Mouse (Mus musculus): ENCODE results near the gene Htra3. TPM values are rescaled to one million over a fixed set of nuclear protein-coding genes. Genes with fewer than 3 reads are reported as not detected.

Gene Htra3
- polyA plus RNA-seq, 1 experiment from 2014 or later = 22.4 TPM

DNA sequence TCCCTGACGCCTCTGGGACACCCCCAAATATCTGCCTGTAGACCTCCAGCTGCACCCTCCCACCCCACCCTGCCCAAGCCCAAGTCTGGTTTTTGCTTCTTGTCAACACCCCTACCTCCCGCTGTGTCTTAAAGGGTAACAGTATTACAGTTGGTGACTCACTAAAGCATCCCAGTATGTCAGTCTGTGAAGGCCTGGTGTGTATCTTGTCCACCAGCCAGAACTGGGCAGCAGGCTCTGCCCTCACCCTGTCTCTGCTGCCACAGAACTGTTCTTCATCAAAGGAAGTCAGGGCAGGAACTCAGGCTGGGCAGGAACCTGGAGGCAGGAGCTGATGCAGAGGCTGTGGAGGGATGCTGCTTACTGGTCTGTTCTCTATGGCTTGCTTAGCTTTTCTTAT lies 53.2 kb downstream of the Htra3 start:
- H3K9ac ChIP-seq (ENCODE audit: low read depth, low read length) = no peak overlapping the region
- H3K4me3 ChIP-seq (replicated peaks; ENCODE audit: low read depth, low read length) = no peak overlapping the region
- H3K9me3 ChIP-seq (replicated peaks; ENCODE audit: low read length) = no peaks in the 10 kb centered on the region
- H3K4me1 ChIP-seq (replicated peaks; ENCODE audit: insufficient read depth, low read length) = no peaks in the 10 kb centered on the region
- H3K4me2 ChIP-seq (ENCODE audit: low read length) = no peak overlapping the region
- H3K27me3 ChIP-seq (ENCODE audit: insufficient read depth, low read length) = no peaks in the 10 kb centered on the region
- no peak for DNase-seq (ENCODE audit: low spot score)
- TF ChIP-seq CTCF (IDR thresholded peaks at IDR 0.05; ENCODE audit: low read depth) = no peak
- no peak for ATAC-seq (replicated peaks; ENCODE audit: low FRiP score, low read depth)
- no peaks in the 10 kb centered on the region for H3K36me3 ChIP-seq (ENCODE audit: insufficient read depth, low read length)
- 94% methylated on average over 2 of the region's 2 CpGs for WGBS
- no peak overlapping the region for H3K27ac ChIP-seq

DNA sequence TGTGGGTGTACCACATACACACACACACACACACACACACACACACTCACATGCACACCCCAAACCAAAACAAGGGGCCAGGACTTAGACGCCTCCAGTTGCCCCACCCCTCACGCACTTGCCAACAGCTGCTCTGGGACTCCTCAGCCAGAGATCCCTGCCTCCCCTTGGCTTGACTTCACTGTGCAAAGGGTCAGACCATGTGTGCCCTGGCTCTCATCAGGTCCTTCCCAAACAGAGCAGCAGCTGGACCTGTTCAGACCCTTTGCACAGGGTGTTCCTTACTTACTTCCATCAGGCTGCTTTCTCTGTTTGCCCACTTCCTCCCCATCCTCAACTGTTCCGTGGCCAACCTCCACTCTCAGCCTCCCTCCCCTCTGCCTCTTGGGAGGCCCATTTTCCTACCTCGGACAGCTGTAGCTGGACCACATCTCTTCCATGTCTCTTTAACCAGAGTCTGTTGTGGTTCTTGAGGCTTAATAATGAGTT lies 54.8 kb downstream of the Htra3 start:
- Histone ChIP-seq H3K9me3 (replicated peaks; ENCODE audit: low read length) (no peaks in the 10 kb centered on the region), H3K36me3 (ENCODE audit: insufficient read depth, low read length) (no peaks in the 10 kb centered on the region), H3K9ac (ENCODE audit: low read depth, low read length) (no peak overlapping the region), H3K4me3 (replicated peaks; ENCODE audit: low read depth, low read length) (no peak overlapping the region), H3K27me3 (ENCODE audit: insufficient read depth, low read length) (no peaks in the 10 kb centered on the region), H3K4me1 (replicated peaks; ENCODE audit: insufficient read depth, low read length) (no peaks in the 10 kb centered on the region), H3K4me2 (ENCODE audit: low read length) (no peak overlapping the region), H3K27ac (no peak overlapping the region)
- no peak for ATAC-seq (replicated peaks; ENCODE audit: low FRiP score, low read depth)
- no peak for TF ChIP-seq CTCF (IDR thresholded peaks at IDR 0.05; ENCODE audit: low read depth)
- peak; percentile 16 for DNase-seq (ENCODE audit: low spot score)
- 57% methylated on average over 4 of the region's 4 CpGs for WGBS

DNA sequence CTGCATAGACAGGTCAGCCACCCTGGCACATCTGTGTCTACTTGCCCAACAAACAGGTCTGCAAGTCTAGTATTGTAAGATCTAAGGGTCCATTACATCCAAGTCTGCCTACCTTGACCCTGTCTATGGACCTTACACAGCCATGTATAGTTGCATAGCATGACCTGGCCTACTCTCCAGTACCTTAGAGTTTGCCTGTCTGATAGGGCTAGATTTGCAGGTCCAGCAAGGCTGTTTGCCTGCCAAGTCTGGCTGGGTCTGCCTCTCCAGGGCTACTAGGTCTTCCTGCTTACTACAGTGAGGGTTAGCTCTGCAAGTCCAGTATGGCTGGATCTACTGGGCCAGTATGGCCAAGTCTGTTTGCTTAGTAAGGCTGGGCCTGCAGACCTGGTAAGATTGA lies 55.8 kb downstream of the Htra3 start:
- H3K27me3 ChIP-seq (ENCODE audit: insufficient read depth, low read length) = no peaks in the 10 kb centered on the region
- H3K4me1 ChIP-seq (replicated peaks; ENCODE audit: insufficient read depth, low read length) = no peaks in the 10 kb centered on the region
- no peak overlapping the region for H3K27ac ChIP-seq
- H3K9ac ChIP-seq (ENCODE audit: low read depth, low read length) = no peak overlapping the region
- no peaks in the 10 kb centered on the region for H3K36me3 ChIP-seq (ENCODE audit: insufficient read depth, low read length)
- no peak overlapping the region for H3K4me2 ChIP-seq (ENCODE audit: low read length)
- H3K4me3 ChIP-seq (replicated peaks; ENCODE audit: low read depth, low read length) = no peak overlapping the region
- DNase-seq (ENCODE audit: low spot score) = no peak
- TF ChIP-seq CTCF (IDR thresholded peaks at IDR 0.05; ENCODE audit: low read depth) = no peak
- H3K9me3 ChIP-seq (replicated peaks; ENCODE audit: low read length) = no peaks in the 10 kb centered on the region
- no peak for ATAC-seq (replicated peaks; ENCODE audit: low FRiP score, low read depth)

DNA sequence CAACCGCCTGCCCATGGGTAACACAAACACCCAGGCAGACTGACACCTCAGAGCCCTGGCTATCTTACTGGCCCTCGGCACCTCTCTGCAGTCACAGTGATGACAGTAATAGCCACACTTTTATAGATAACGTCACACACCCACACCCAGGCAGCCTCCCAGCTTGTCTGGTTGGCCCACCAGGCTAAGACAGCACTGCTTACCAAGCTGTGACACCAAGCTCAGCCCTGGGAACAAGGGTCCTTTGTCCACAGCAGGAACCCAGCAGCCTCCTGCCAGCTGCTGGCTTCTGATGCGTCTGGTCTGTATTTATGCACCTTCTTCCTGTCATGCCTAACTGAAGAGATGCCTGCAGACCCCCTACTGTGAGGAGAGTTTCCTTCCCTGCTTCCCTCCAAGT lies 58.5 kb downstream of the Htra3 start:
- Histone ChIP-seq H3K36me3 (ENCODE audit: insufficient read depth, low read length) (no peaks in the 10 kb centered on the region), H3K27me3 (ENCODE audit: insufficient read depth, low read length) (no peaks in the 10 kb centered on the region), H3K4me1 (replicated peaks; ENCODE audit: insufficient read depth, low read length) (peaks cover 13% of the 10 kb centered on the region; the same call in 1 of the 2 replicates), H3K27ac (no peak overlapping the region), H3K9me3 (replicated peaks; ENCODE audit: low read length) (no peaks in the 10 kb centered on the region), H3K4me2 (ENCODE audit: low read length) (no peak overlapping the region), H3K9ac (ENCODE audit: low read depth, low read length) (no peak overlapping the region), H3K4me3 (replicated peaks; ENCODE audit: low read depth, low read length) (no peak overlapping the region)
- ATAC-seq (replicated peaks; ENCODE audit: low FRiP score, low read depth) (no peak), DNase-seq (ENCODE audit: low spot score) (no peak)
- 47% methylated on average over 4 of the region's 4 CpGs for WGBS
- TF ChIP-seq CTCF (IDR thresholded peaks at IDR 0.05; ENCODE audit: low read depth) = no peak

DNA sequence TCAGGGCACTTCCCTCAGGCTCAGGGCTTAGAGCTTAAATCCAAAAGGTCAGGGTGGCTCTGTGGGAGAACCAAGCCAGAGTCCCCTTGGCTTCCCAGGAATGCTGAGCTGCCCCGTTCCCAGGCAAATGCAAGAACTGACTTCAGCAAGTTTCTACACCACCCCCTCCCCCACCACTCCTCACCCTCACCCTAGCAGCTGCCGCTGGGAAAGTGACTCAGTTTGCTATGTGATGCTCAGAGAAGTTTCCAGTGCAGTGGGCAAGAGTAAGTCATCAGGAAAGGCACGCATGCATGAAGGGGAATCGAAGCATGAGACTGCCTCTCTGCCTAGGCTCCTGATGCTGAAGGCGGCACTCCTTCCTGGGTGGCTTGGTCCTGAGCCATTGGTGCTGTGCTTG lies 62.6 kb downstream of the Htra3 start:
- Histone ChIP-seq H3K4me3 (replicated peaks; ENCODE audit: low read depth, low read length) (no peak overlapping the region), H3K9ac (ENCODE audit: low read depth, low read length) (no peak overlapping the region), H3K36me3 (ENCODE audit: insufficient read depth, low read length) (peaks cover 3% of the 10 kb centered on the region; the same call in 1 of the 2 replicates), H3K4me2 (ENCODE audit: low read length) (no peak overlapping the region), H3K27me3 (ENCODE audit: insufficient read depth, low read length) (no peaks in the 10 kb centered on the region), H3K27ac (peak overlapping the region; percentile 70), H3K9me3 (replicated peaks; ENCODE audit: low read length) (no peaks in the 10 kb centered on the region), H3K4me1 (replicated peaks; ENCODE audit: insufficient read depth, low read length) (peaks cover 13% of the 10 kb centered on the region; the same call in 1 of the 2 replicates)
- ATAC-seq (replicated peaks; ENCODE audit: low FRiP score, low read depth) (0 out of 2 replicates have a peak, but pooled peaks have one; percentile 8), DNase-seq (ENCODE audit: low spot score) (peak; percentile 58)
- WGBS = 15% methylated on average over 5 of the region's 5 CpGs
- no peak for TF ChIP-seq CTCF (IDR thresholded peaks at IDR 0.05; ENCODE audit: low read depth)

DNA sequence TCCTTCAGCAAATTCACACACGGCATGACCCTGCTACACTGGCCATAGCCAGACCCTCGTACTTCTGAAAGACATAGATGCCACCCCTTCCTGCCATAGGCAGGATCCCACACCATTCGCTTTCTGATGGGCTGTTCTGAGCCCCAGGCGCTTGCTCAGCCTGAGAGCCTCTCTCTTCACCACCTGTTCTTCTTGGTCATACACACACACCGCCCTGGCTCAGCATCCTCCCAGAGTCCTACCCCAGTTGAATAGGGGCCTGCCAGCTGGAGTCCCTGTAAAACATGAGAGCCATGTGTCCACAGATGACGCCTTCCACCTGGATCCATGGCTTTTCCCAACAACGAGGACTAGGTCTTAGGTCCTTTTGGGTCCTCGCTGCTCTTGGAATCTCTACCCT lies 66.9 kb downstream of the Htra3 start:
- Histone ChIP-seq H3K36me3 (ENCODE audit: insufficient read depth, low read length) (peaks cover 3% of the 10 kb centered on the region; the same call in 1 of the 2 replicates), H3K9ac (ENCODE audit: low read depth, low read length) (no peak overlapping the region), H3K4me2 (ENCODE audit: low read length) (no peak overlapping the region), H3K4me3 (replicated peaks; ENCODE audit: low read depth, low read length) (no peak overlapping the region), H3K27ac (no peak overlapping the region), H3K4me1 (replicated peaks; ENCODE audit: insufficient read depth, low read length) (peaks cover 23% of the 10 kb centered on the region), H3K27me3 (ENCODE audit: insufficient read depth, low read length) (no peaks in the 10 kb centered on the region), H3K9me3 (replicated peaks; ENCODE audit: low read length) (no peaks in the 10 kb centered on the region)
- 78% methylated on average over 8 of the region's 8 CpGs for WGBS
- TF ChIP-seq CTCF (IDR thresholded peaks at IDR 0.05; ENCODE audit: low read depth) = no peak
- DNase-seq (ENCODE audit: low spot score) = no peak
- no peak for ATAC-seq (replicated peaks; ENCODE audit: low FRiP score, low read depth)

DNA sequence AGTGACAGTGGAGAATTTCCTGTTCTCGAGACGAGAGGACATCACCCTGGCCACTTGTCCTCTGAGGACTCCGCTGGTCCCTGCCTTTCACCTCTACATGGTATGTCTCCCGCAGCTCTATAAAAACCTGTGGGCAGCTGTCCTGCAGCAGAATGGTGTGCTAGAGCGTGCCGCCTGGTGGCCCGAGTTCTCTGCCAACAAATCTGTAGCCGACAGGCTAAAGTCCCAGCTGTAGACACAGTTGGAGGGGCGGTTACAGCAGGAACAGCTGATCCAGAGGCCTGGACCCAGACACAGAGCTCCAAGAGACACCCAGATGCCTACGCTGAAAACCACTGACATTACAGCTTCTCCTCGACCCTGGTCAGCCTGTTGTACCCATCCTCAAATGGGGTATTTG lies 67.7 kb downstream of the Htra3 start:
- WGBS = 77% methylated on average over 11 of the region's 11 CpGs
- Histone ChIP-seq H3K36me3 (ENCODE audit: insufficient read depth, low read length) (peaks cover 3% of the 10 kb centered on the region; the same call in 1 of the 2 replicates), H3K27ac (no peak overlapping the region), H3K4me2 (ENCODE audit: low read length) (no peak overlapping the region), H3K4me1 (replicated peaks; ENCODE audit: insufficient read depth, low read length) (peaks cover 15% of the 10 kb centered on the region; the same call in 1 of the 2 replicates), H3K4me3 (replicated peaks; ENCODE audit: low read depth, low read length) (no peak overlapping the region), H3K27me3 (ENCODE audit: insufficient read depth, low read length) (no peaks in the 10 kb centered on the region), H3K9me3 (replicated peaks; ENCODE audit: low read length) (no peaks in the 10 kb centered on the region), H3K9ac (ENCODE audit: low read depth, low read length) (no peak overlapping the region)
- no peak for DNase-seq (ENCODE audit: low spot score)
- 0 out of 2 replicates have a peak, but pooled peaks have one; percentile 7 for TF ChIP-seq CTCF (IDR thresholded peaks at IDR 0.05; ENCODE audit: low read depth)
- ATAC-seq (replicated peaks; ENCODE audit: low FRiP score, low read depth) = no peak

All from kidney, postnatal 0 days (tissue).